Mouse (Mus musculus): ENCODE measurements around the gene Krtap4-6. TPM values are rescaled to one million over a fixed set of nuclear protein-coding genes. Genes with fewer than 3 reads are reported as not detected.

Gene Krtap4-6
- not detected in 2 replicates for polyA plus RNA-seq (2012; ENCODE audit: low replicate concordance)

GRCm38 (mm10) chr11:99665860-99666259 lies at the start of gene Krtap4-6:
Gene Krtap4-6, minus strand, starts transcription at chr11:99665960.

GRCm38 (mm10) chr11:99690463-99690862 lies 24.7 kb upstream of the Krtap4-6 start, which contains the start of gene Gm14190:
Gene Gm14190, minus strand, starts transcription at chr11:99690740.

GRCm38 (mm10) chr11:99658467-99659010 lies 7.2 kb downstream of the Krtap4-6 start, which contains the start of gene Gm11563:
Gene Gm11563, minus strand, starts transcription at chr11:99658960.

GRCm38 (mm10) chr11:99650136-99650535 lies 15.6 kb downstream of the Krtap4-6 start, which contains the start of gene Gm11555:
Gene Gm11555, minus strand, starts transcription at chr11:99650236.

GRCm38 (mm10) chr11:99643635-99644139 lies 22.1 kb downstream of the Krtap4-6 start, which contains the start of gene Krtap4-7:
Gene Krtap4-7, minus strand, starts transcription at chr11:99644089.

GRCm38 (mm10) chr11:99634653-99635134 lies 31.1 kb downstream of the Krtap4-6 start, which contains the start of gene Krtap4-2:
Gene Krtap4-2, minus strand, starts transcription at chr11:99635084.

GRCm38 (mm10) chr11:99628138-99628537 lies 37.6 kb downstream of the Krtap4-6 start, which contains the start of gene Krtap4-1:
Gene Krtap4-1, minus strand, starts transcription at chr11:99628238.

GRCm38 (mm10) chr11:99620335-99620734 lies 45.4 kb downstream of the Krtap4-6 start, which contains the start of gene Gm11562:
Gene Gm11562, minus strand, starts transcription at chr11:99620435.

Other genes with a start within 250 kb of the Krtap4-6 start
- gene Krt12, start 243.7 kb downstream of the Krtap4-6 start, polyA plus RNA-seq (2012; ENCODE audit: low replicate concordance): not detected in 2 replicates
- not detected in 2 replicates for gene Krt20, start 227.8 kb downstream of the Krtap4-6 start, polyA plus RNA-seq (2012; ENCODE audit: low replicate concordance)
- gene Krt23, start 172.8 kb downstream of the Krtap4-6 start, polyA plus RNA-seq (2012; ENCODE audit: low replicate concordance): not detected in 2 replicates
- not detected in 2 replicates for gene Krt39, start 144.6 kb downstream of the Krtap4-6 start, polyA plus RNA-seq (2012; ENCODE audit: low replicate concordance)
- not detected in 2 replicates for gene Krt40, start 122.8 kb downstream of the Krtap4-6 start, polyA plus RNA-seq (2012; ENCODE audit: low replicate concordance)
- gene Krtap3-3, start 115.1 kb downstream of the Krtap4-6 start, polyA plus RNA-seq (2012; ENCODE audit: low replicate concordance): not detected in 2 replicates
- gene Krtap3-2, start 109.1 kb downstream of the Krtap4-6 start, polyA plus RNA-seq (2012; ENCODE audit: low replicate concordance): not detected in 2 replicates
- gene Gm11939, start 106.5 kb downstream of the Krtap4-6 start, polyA plus RNA-seq (2012; ENCODE audit: low replicate concordance): not detected in 2 replicates
- gene Krtap3-1, start 99.3 kb downstream of the Krtap4-6 start, polyA plus RNA-seq (2012; ENCODE audit: low replicate concordance): not detected in 2 replicates
- not detected in 2 replicates for gene Krtap1-5, start 84.9 kb downstream of the Krtap4-6 start, polyA plus RNA-seq (2012; ENCODE audit: low replicate concordance)
- not detected in 2 replicates for gene Krtap1-4, start 82.3 kb downstream of the Krtap4-6 start, polyA plus RNA-seq (2012; ENCODE audit: low replicate concordance)
- gene Krtap1-3, start 74.6 kb downstream of the Krtap4-6 start, polyA plus RNA-seq (2012; ENCODE audit: low replicate concordance): not detected in 2 replicates
- not detected in 2 replicates for gene Krtap9-3, start 67.9 kb downstream of the Krtap4-6 start, polyA plus RNA-seq (2012; ENCODE audit: low replicate concordance)
- not detected in 2 replicates for gene Gm11938, start 62.7 kb downstream of the Krtap4-6 start, polyA plus RNA-seq (2012; ENCODE audit: low replicate concordance)
- gene Gm11937, start 55.8 kb downstream of the Krtap4-6 start, polyA plus RNA-seq (2012; ENCODE audit: low replicate concordance): not detected in 2 replicates
- gene Krtap2-4, start 51.1 kb downstream of the Krtap4-6 start, polyA plus RNA-seq (2012; ENCODE audit: low replicate concordance): not detected in 2 replicates
- not detected in 2 replicates for gene Gm11562, start 45.5 kb downstream of the Krtap4-6 start, polyA plus RNA-seq (2012; ENCODE audit: low replicate concordance)
- gene Krtap4-1, start 37.7 kb downstream of the Krtap4-6 start, polyA plus RNA-seq (2012; ENCODE audit: low replicate concordance): not detected in 2 replicates
- gene Krtap4-2, start 30.9 kb downstream of the Krtap4-6 start, polyA plus RNA-seq (2012; ENCODE audit: low replicate concordance): not detected in 2 replicates
- gene Krtap4-7, start 21.9 kb downstream of the Krtap4-6 start, polyA plus RNA-seq (2012; ENCODE audit: low replicate concordance): not detected in 2 replicates
- gene Gm11555, start 15.7 kb downstream of the Krtap4-6 start, polyA plus RNA-seq (2012; ENCODE audit: low replicate concordance): not detected in 2 replicates
- gene Gm11563, start 7.0 kb downstream of the Krtap4-6 start, polyA plus RNA-seq (2012; ENCODE audit: low replicate concordance): not detected in 2 replicates
- gene Gm14190, start 24.8 kb upstream of the Krtap4-6 start, polyA plus RNA-seq (2012; ENCODE audit: low replicate concordance): not detected in 2 replicates
- gene Gm14180, start 68.3 kb upstream of the Krtap4-6 start, polyA plus RNA-seq (2012; ENCODE audit: low replicate concordance): not detected in 2 replicates
- not detected in 2 replicates for gene Gm11595, start 107.0 kb upstream of the Krtap4-6 start, polyA plus RNA-seq (2012; ENCODE audit: low replicate concordance)
- gene Krtap4-8, start 114.7 kb upstream of the Krtap4-6 start, polyA plus RNA-seq (2012; ENCODE audit: low replicate concordance): not detected in 2 replicates
- not detected in 2 replicates for gene Krtap4-9, start 119.2 kb upstream of the Krtap4-6 start, polyA plus RNA-seq (2012; ENCODE audit: low replicate concordance)
- not detected in 2 replicates for gene Gm11596, start 127.5 kb upstream of the Krtap4-6 start, polyA plus RNA-seq (2012; ENCODE audit: low replicate concordance)
- gene Gm11569, start 133.0 kb upstream of the Krtap4-6 start, polyA plus RNA-seq (2012; ENCODE audit: low replicate concordance): 0.86 TPM in 1 of 2 replicates, not detected in the other
- not detected in 2 replicates for gene Gm11554, start 138.5 kb upstream of the Krtap4-6 start, polyA plus RNA-seq (2012; ENCODE audit: low replicate concordance)
- gene Krtap4-13, start 143.9 kb upstream of the Krtap4-6 start, polyA plus RNA-seq (2012; ENCODE audit: low replicate concordance): not detected in 2 replicates
- not detected in 2 replicates for gene Gm11564, start 149.7 kb upstream of the Krtap4-6 start, polyA plus RNA-seq (2012; ENCODE audit: low replicate concordance)
- not detected in 2 replicates for gene 2300003K06Rik, start 172.1 kb upstream of the Krtap4-6 start, polyA plus RNA-seq (2012; ENCODE audit: low replicate concordance)
- not detected in 2 replicates for gene Krtap4-16, start 185.6 kb upstream of the Krtap4-6 start, polyA plus RNA-seq (2012; ENCODE audit: low replicate concordance)
- not detected in 2 replicates for gene Gm11568, start 192.0 kb upstream of the Krtap4-6 start, polyA plus RNA-seq (2012; ENCODE audit: low replicate concordance)
- gene Gm11559, start 198.5 kb upstream of the Krtap4-6 start, polyA plus RNA-seq (2012; ENCODE audit: low replicate concordance): not detected in 2 replicates
- gene Krtap9-1, start 207.4 kb upstream of the Krtap4-6 start, polyA plus RNA-seq (2012; ENCODE audit: low replicate concordance): not detected in 2 replicates
- gene Gm11567, start 213.2 kb upstream of the Krtap4-6 start, polyA plus RNA-seq (2012; ENCODE audit: low replicate concordance): not detected in 2 replicates
- not detected in 2 replicates for gene Krtap31-1, start 242.0 kb upstream of the Krtap4-6 start, polyA plus RNA-seq (2012; ENCODE audit: low replicate concordance)
- gene Gm11565, start 248.8 kb upstream of the Krtap4-6 start, polyA plus RNA-seq (2012; ENCODE audit: low replicate concordance): not detected in 2 replicates